Mouse (Mus musculus) Patski (cell line): ENCODE measurements around the gene Mtmr3. TPM values are rescaled to one million over a fixed set of nuclear protein-coding genes. Genes with fewer than 3 reads are reported as not detected.

Experiments used
- ATAC-seq: fragments of 100-300 bp; one replicate; pipeline ENCODE4 v1.8.0; 2021
- CTCF ChIA-PET: fragments of 350-600 bp; sonication (Branson Sonifier 250); formaldehyde crosslinking; loops from one replicate; lab custom pipeline; 2022; ENCODE audit warnings: inconsistent platforms; lab: Charles Lee
- POLR2A ChIA-PET: fragments of 350-600 bp; sonication (Branson Sonifier 250); formaldehyde crosslinking; loops from one replicate; lab custom pipeline; 2022; ENCODE audit warnings: antibody characterized with exemption, inconsistent platforms; lab: Charles Lee
- DNase-seq: peaks from one replicate; pipeline ENCODE4 v3.0.0-alpha.2; 2011; ENCODE audit warnings: low read depth, low spot score
- H3K27me3 ChIP-seq: fragments of 371-371 bp; one replicate; pipeline ENCODE4 v1.5.1; 2021
- CTCF ChIP-seq: fragments of 100-300 bp; IDR thresholded peaks from one replicate; pipeline ENCODE4 v1.5.1; 2021
- in situ Hi-C: fragments of 300-500 bp; cut with MboI; formaldehyde crosslinking; loops from 3 replicates; pipeline ENCODE4 v1.11.1; 2018; ENCODE audit warnings: low pct_unique_long_range_greater_than_20kb, mixed read lengths
- polyA plus RNA-seq: library from polyadenylated mRNA; unstranded; gene quantifications from one replicate; pipeline ENCODE4 v1.2.3, GENCODE M21; 2021

Mtmr3 gene
- polyA plus RNA-seq, 1 experiment from 2014 or later = 49.1 TPM

GRCm38 (mm10) chr11:4536645-4537044, 58.0 kb downstream of the Mtmr3 start:
- no peaks in the 10 kb centered on the region for H3K27me3 ChIP-seq
- DNase-seq = no peak
- TF ChIP-seq CTCF = no peak
- ChIA-PET CTCF (no interaction called here), POLR2A (no interaction called here)
- in situ Hi-C loops = no loop called here
- no peak for ATAC-seq

- H3K27me3 ChIP-seq = no peaks in the 10 kb centered on the region
- no peak for TF ChIP-seq CTCF
- ATAC-seq (no peak), DNase-seq (no peak)
- POLR2A ChIA-PET = no interaction called here
- in situ Hi-C loops = no loop called here
- CTCF ChIA-PET = interaction anchor here (1.0 kb wide), 1 partner anchor 24 kb away, joined by 4 read pairs; no protein-coding TSS in a partner anchor
These were observed 67.5 kb downstream of the Mtmr3 start for GRCm38 (mm10) chr11:4527132-4527531.

GRCm38 (mm10) chr11:4522142-4522664, 72.5 kb downstream of the Mtmr3 start:
- H3K27me3 ChIP-seq = no peaks in the 10 kb centered on the region
- in situ Hi-C loops = no loop called here
- ChIA-PET CTCF (interaction anchor here (0.7 kb wide), 1 partner anchor 8 kb away, joined by 3 read pairs; no protein-coding TSS in a partner anchor), POLR2A (no interaction called here)
- ATAC-seq (no peak), DNase-seq (no peak)
- TF ChIP-seq CTCF = no peak

- H3K27me3 ChIP-seq = no peaks in the 10 kb centered on the region
- DNase-seq = no peak
- TF ChIP-seq CTCF = no peak
- ATAC-seq = no peak
- in situ Hi-C loops = no loop called here
- CTCF ChIA-PET = interaction anchor here (0.8 to 1.1 kb wide), 2 partner anchors 10 to 12 kb away, joined by 3 read pairs; no protein-coding TSS in a partner anchor
- POLR2A ChIA-PET = interaction anchor here (0.5 kb wide), 1 partner anchor 72 kb away, joined by 3 read pairs; no protein-coding TSS in a partner anchor
These were observed 75.7 kb downstream of the Mtmr3 start for GRCm38 (mm10) chr11:4518981-4519380.

GRCm38 (mm10) chr11:4507421-4507820, 87.2 kb downstream of the Mtmr3 start:
- in situ Hi-C loops = no loop called here
- no peak for ATAC-seq
- ChIA-PET POLR2A (interaction anchor here (0.6 kb wide), 2 partner anchors 10 to 287 kb away, joined by 3 read pairs; no protein-coding TSS in a partner anchor), CTCF (no interaction called here)
- TF ChIP-seq CTCF = no peak
- H3K27me3 ChIP-seq = no peaks in the 10 kb centered on the region
- DNase-seq = no peak

- no peak for ATAC-seq
- in situ Hi-C loops = no loop called here
- TF ChIP-seq CTCF = no peak
- ChIA-PET POLR2A (interaction anchor here (0.6 kb wide), 1 partner anchor 288 kb away, joined by 3 read pairs; no protein-coding TSS in a partner anchor), CTCF (interaction anchor here (0.6 kb wide), 1 partner anchor 8 kb away, joined by 3 read pairs; no protein-coding TSS in a partner anchor)
- H3K27me3 ChIP-seq = no peaks in the 10 kb centered on the region
- no peak for DNase-seq
These were observed 88.2 kb downstream of the Mtmr3 start for GRCm38 (mm10) chr11:4506486-4506885.

- DNase-seq (no peak), ATAC-seq (no peak)
- POLR2A ChIA-PET = no interaction called here
- H3K27me3 ChIP-seq = no peaks in the 10 kb centered on the region
- CTCF ChIA-PET = interaction anchor here (1.0 to 1.6 kb wide), 3 partner anchors 13 to 182 kb away, joined by 3 to 4 read pairs (median 3); no protein-coding TSS in a partner anchor
- in situ Hi-C loops = no loop called here
- TF ChIP-seq CTCF = no peak
These were observed 92.5 kb downstream of the Mtmr3 start for GRCm38 (mm10) chr11:4502206-4502605.

GRCm38 (mm10) chr11:4500826-4501225, 93.8 kb downstream of the Mtmr3 start:
- in situ Hi-C loops = no loop called here
- DNase-seq (no peak), ATAC-seq (no peak)
- peak; percentile 26 for TF ChIP-seq CTCF
- no peaks in the 10 kb centered on the region for H3K27me3 ChIP-seq
- CTCF ChIA-PET = no interaction called here
- POLR2A ChIA-PET = interaction anchor here (1.0 kb wide), 1 partner anchor 9 kb away, joined by 3 read pairs; no protein-coding TSS in a partner anchor

- H3K27me3 ChIP-seq = no peaks in the 10 kb centered on the region
These were observed 94.4 kb downstream of the Mtmr3 start for GRCm38 (mm10) chr11:4500261-4500660.

GRCm38 (mm10) chr11:4499456-4499855, 95.2 kb downstream of the Mtmr3 start:
- CTCF ChIA-PET = interaction anchor here (0.9 to 1.1 kb wide), 2 partner anchors 18 to 25 kb away, joined by 3 read pairs; no protein-coding TSS in a partner anchor
- POLR2A ChIA-PET = no interaction called here
- ATAC-seq (no peak), DNase-seq (no peak)
- TF ChIP-seq CTCF = no peak
- no peaks in the 10 kb centered on the region for H3K27me3 ChIP-seq
- in situ Hi-C loops = no loop called here

More at GRCm38 (mm10) chr11:4500261-4500660, 94.4 kb downstream of the Mtmr3 start:
- no peak for TF ChIP-seq CTCF
- DNase-seq = no peak
- in situ Hi-C loops = no loop called here
- CTCF ChIA-PET = interaction anchor here (0.9 to 1.1 kb wide), 2 partner anchors 17 to 24 kb away, joined by 3 read pairs; no protein-coding TSS in a partner anchor
- ATAC-seq = no peak
- POLR2A ChIA-PET = no interaction called here

- DNase-seq = no peak
- ChIA-PET POLR2A (no interaction called here), CTCF (no interaction called here)
- no peak for TF ChIP-seq CTCF
- H3K27me3 ChIP-seq = no peaks in the 10 kb centered on the region
- no peak for ATAC-seq
- in situ Hi-C loops = no loop called here
These were observed 95.9 kb downstream of the Mtmr3 start for GRCm38 (mm10) chr11:4498774-4499173.
